8 mouse cellular contexts compared by ENCODE assay signal in genomic region chr9:63706152-63706733, GRCm38 (mm10). TPM values are rescaled to one million over a fixed set of nuclear protein-coding genes. Genes with fewer than 3 reads are reported as not detected.
A peak's percentile ranks its signal among the peaks of the same experiment; 100 is the strongest.
DNase-seq lines count a peak whose midpoint lies in the region; ATAC-seq and TF ChIP-seq lines count a peak whose summit lies in the region.

No protein-coding gene starts in this region.

- H3K9ac ChIP-seq in hindbrain, embryonic 16.5 days (ENCODE audit: low read depth, low read length): peak overlapping the region; percentile 27; the same call in 1 of the 2 replicates
- no peak overlapping the region for H3K9ac ChIP-seq in liver, embryonic 12.5 days

- peak in 1 of 2 experiments; percentile 32 for DNase-seq in layer of hippocampus, adult 2 months (ENCODE audit: low spot score in 2 of 2)
- no peak for DNase-seq in layer of hippocampus, adult 9-10 months (ENCODE audit: low spot score)
- peak; percentile 50 to 52 for DNase-seq in frontal cortex, postnatal 10 days (ENCODE audit: low spot score in 2 of 2)
- peak; percentile 93 for DNase-seq in naive thymus-derived CD4-positive, alpha-beta T cell, adult 2 months (ENCODE audit: low read depth)
- peak; percentile 78 for DNase-seq in thymus, postnatal 25 days

- no peak overlapping the region for H3K4me3 ChIP-seq in layer of hippocampus, adult 2 months
- no peak overlapping the region for H3K4me3 ChIP-seq in bone marrow macrophage, adult 2 months (ENCODE audit: insufficient read depth, low read length)
- H3K4me3 ChIP-seq in hindbrain, embryonic 16.5 days (ENCODE audit: low read length): no peak overlapping the region
- H3K4me3 ChIP-seq in liver, embryonic 12.5 days: no peak overlapping the region

- peaks cover 33% of the 10 kb centered on the region for H3K4me1 ChIP-seq in bone marrow macrophage, adult 2 months (ENCODE audit: control insufficient read depth, insufficient read depth, low read length)
- H3K4me1 ChIP-seq in hindbrain, embryonic 16.5 days (ENCODE audit: control insufficient read depth, insufficient read depth, low read depth, low read length): peaks cover 16% of the 10 kb centered on the region
- peaks cover 63% of the 10 kb centered on the region for H3K4me1 ChIP-seq in liver, embryonic 12.5 days

- H3K27ac ChIP-seq in layer of hippocampus, adult 2 months: peak overlapping the region; percentile 64
- peak overlapping the region; percentile 66 for H3K27ac ChIP-seq in bone marrow macrophage, adult 2 months (ENCODE audit: insufficient read depth, low read depth, low read length)
- H3K27ac ChIP-seq in hindbrain, embryonic 16.5 days (ENCODE audit: low read depth, low read length): peak overlapping the region; percentile 48
- H3K27ac ChIP-seq in liver, embryonic 12.5 days: peak overlapping the region; percentile 59; the same call in 1 of the 2 replicates

- no peak overlapping the region for H3K4me2 ChIP-seq in hindbrain, embryonic 16.5 days (ENCODE audit: low read length)
- no peak overlapping the region; the same call in 1 of the 2 replicates for H3K4me2 ChIP-seq in liver, embryonic 12.5 days

- no peaks in the 10 kb centered on the region for H3K27me3 ChIP-seq in hindbrain, embryonic 16.5 days (replicated peaks; ENCODE audit: control insufficient read depth, insufficient read depth, low read length)
- H3K27me3 ChIP-seq in liver, embryonic 12.5 days (replicated peaks): no peaks in the 10 kb centered on the region

- peak; percentile 48; the same call in 1 of the 2 replicates for ATAC-seq in hindbrain, embryonic 16.5 days
- no peak for ATAC-seq in liver, embryonic 12.5 days

- 27% methylated on average over 9 of the region's 9 CpGs for WGBS in hindbrain, embryonic 16.5 days
- WGBS in liver, embryonic 12.5 days (ENCODE audit: insufficient replicate concordance): 27% methylated on average over 9 of the region's 9 CpGs

- no peaks in the 10 kb centered on the region for H3K9me3 ChIP-seq in hindbrain, embryonic 16.5 days (ENCODE audit: control insufficient read depth, low read length)
- peaks cover 9% of the 10 kb centered on the region; the same call in 1 of the 2 replicates for H3K9me3 ChIP-seq in liver, embryonic 12.5 days (replicated peaks)

- TF ChIP-seq CTCF in layer of hippocampus, adult 2 months (conservative IDR thresholded peaks at IDR 0.05): no peak
- TF ChIP-seq CTCF in bone marrow macrophage, adult 2 months (IDR thresholded peaks at IDR 0.05; ENCODE audit: low read depth, low read length): no peak

- no peak for TF ChIP-seq POLR2A in bone marrow macrophage, adult 2 months (IDR thresholded peaks at IDR 0.05; ENCODE audit: borderline replicate concordance, low read depth, low read length)

- H3K36me3 ChIP-seq in hindbrain, embryonic 16.5 days (ENCODE audit: control insufficient read depth, insufficient read depth, low read length): no peaks in the 10 kb centered on the region
- peaks cover 13% of the 10 kb centered on the region for H3K36me3 ChIP-seq in liver, embryonic 12.5 days

RNA-seq across cellular contexts. Expression of gene Smad3, which starts 51.6 kb away (rescaled TPM):
- 10 to 100 TPM; 48.7 to 49.6 TPM for total RNA-seq in layer of hippocampus, adult 2 months (2021)
- polyA plus RNA-seq in bone marrow macrophage, adult 2 months (2012; ENCODE audit: insufficient read depth, insufficient read length, missing spikeins): 6.5 and 6.9 TPM in 2 replicates
- polyA plus RNA-seq in hindbrain, embryonic 16.5 days (2015; fragmentation: Nextera tagmentation; extraction: Ambion mirVana): 7.7 and 9.3 TPM in 2 replicates
- polyA plus RNA-seq in liver, embryonic 12.5 days (2016; fragmentation: Nextera tagmentation; extraction: Ambion mirVana): 5.8 and 7.2 TPM in 2 replicates
